Mouse (Mus musculus): Measurements from ENCODE around the gene Tmem104. TPM values are rescaled to one million over a fixed set of nuclear protein-coding genes. Genes with fewer than 3 reads are reported as not detected.
A peak's percentile ranks its signal among the peaks of the same experiment; 100 is the strongest.

The Tmem104 gene
- polyA plus RNA-seq (2014; fragmentation: Nextera tagmentation; extraction: Ambion mirVana) = 6.5 and 8.4 TPM in 2 replicates

DNA sequence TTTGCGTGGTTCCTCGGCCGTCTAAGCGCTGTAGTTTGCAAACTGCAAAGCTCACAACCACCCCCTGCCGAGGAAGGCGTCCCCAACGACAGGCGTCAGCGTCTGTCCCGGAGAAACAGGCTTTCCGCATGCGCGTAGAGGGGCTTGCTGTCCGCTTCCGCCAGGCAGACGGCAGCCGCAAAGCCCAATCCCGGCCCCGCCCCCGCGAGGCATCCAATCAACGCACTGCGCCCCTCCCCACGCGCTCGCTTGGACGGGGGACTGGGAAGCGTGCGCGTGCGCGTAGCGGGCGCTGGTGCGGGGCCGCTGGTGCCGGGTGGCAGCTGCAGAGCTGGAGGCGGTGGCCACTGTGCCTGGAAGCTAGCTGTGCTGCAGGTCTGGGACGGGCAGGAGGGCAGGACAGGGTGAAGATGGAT lies at the start of gene Tmem104:
Gene Tmem104 (plus strand): TSS at position 264 of the 416 bp plus-strand sequence.
- Histone ChIP-seq H3K27ac (replicated peaks in 1 of 2; ENCODE audit: control insufficient read depth in 1 of 2, insufficient read depth in 1 of 2, low read depth in 2 of 2, low read length in 2 of 2) (peak within 1 kb of the TSS; percentile 66 to 75), H3K9ac (ENCODE audit: low read length) (peak within 1 kb of the TSS; percentile 86), H3K27me3 (ENCODE audit: control insufficient read depth, insufficient read depth, low read length) (no peaks in the 10 kb centered on the region), H3K9me3 (ENCODE audit: control insufficient read depth, low read length) (no peaks in the 10 kb centered on the region), H3K4me3 (ENCODE audit: control insufficient read depth in 1 of 2, insufficient read depth in 1 of 2, low read depth in 1 of 2, low read length in 2 of 2) (peak within 1 kb of the TSS; percentile 67 to 71), H3K36me3 (ENCODE audit: control insufficient read depth, insufficient read depth, low read length) (0 out of 2 replicates have a peak, but pooled peaks cover 9% of the 10 kb centered on the region), H3K4me1 (ENCODE audit: control insufficient read depth in 2 of 2, insufficient read depth in 2 of 2, low read length in 2 of 2) (peaks cover 11 to 16% of the 10 kb centered on the region in 2 experiments), H3K4me2 (ENCODE audit: low read length) (peak within 1 kb of the TSS; percentile 94)
- peak; percentile 86 for ATAC-seq (ENCODE audit: insufficient number of reproducible peaks, insufficient read depth, low FRiP score, low read depth)
- WGBS = 1% methylated on average over 39 of the region's 39 CpGs

DNA sequence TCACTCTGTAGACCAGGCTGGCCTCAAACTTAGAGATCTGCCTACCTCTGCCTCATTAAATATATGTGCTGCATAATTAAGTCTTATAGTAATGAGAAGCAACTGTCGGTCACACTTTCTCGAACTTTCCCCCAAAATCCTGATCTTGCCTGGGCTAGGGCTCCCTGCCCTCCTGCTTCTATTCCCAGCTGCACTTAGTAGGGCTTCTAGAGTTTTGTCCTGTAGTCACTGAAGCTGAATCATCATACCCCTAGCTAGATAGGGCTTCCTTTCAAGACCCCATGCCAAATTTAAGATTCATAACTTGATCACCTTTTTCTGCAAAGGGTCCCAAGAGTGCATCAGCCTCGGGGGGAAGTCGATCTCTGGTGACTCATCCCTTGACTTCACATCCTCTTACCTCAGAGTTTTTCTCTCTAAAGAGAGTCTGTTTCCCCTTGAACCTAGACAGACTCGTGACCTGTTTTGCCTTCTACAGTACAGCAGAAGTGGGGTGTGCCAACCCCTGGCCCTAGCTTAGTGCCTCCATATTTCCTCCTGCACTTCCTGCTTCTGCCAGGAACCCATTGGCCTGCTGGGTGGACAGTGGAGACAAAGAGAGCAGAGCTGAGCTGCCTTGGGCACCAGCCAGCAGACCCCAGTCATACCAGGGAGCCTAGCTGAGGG lies 48.6 kb upstream of the Tmem104 start:
- H3K27me3 ChIP-seq (ENCODE audit: control insufficient read depth, insufficient read depth, low read length) = 0 out of 2 replicates have a peak, but pooled peaks cover 3% of the 10 kb centered on the region
- H3K9ac ChIP-seq (ENCODE audit: low read length) = no peak overlapping the region
- no peak overlapping the region for H3K4me2 ChIP-seq (ENCODE audit: low read length)
- no peaks in the 10 kb centered on the region for H3K36me3 ChIP-seq (ENCODE audit: control insufficient read depth, insufficient read depth, low read length)
- H3K27ac ChIP-seq (replicated peaks in 1 of 2; ENCODE audit: control insufficient read depth in 1 of 2, insufficient read depth in 1 of 2, low read depth in 2 of 2, low read length in 2 of 2) = no peak overlapping the region
- no peak overlapping the region for H3K4me3 ChIP-seq (ENCODE audit: control insufficient read depth in 1 of 2, insufficient read depth in 1 of 2, low read depth in 1 of 2, low read length in 2 of 2)
- ATAC-seq (ENCODE audit: insufficient number of reproducible peaks, insufficient read depth, low FRiP score, low read depth) = no peak
- H3K4me1 ChIP-seq (ENCODE audit: control insufficient read depth in 2 of 2, insufficient read depth in 2 of 2, low read length in 2 of 2) = no peaks in the 10 kb centered on the region
- H3K9me3 ChIP-seq (ENCODE audit: control insufficient read depth, low read length) = no peaks in the 10 kb centered on the region
- WGBS = 62% methylated on average over 5 of the region's 5 CpGs

DNA sequence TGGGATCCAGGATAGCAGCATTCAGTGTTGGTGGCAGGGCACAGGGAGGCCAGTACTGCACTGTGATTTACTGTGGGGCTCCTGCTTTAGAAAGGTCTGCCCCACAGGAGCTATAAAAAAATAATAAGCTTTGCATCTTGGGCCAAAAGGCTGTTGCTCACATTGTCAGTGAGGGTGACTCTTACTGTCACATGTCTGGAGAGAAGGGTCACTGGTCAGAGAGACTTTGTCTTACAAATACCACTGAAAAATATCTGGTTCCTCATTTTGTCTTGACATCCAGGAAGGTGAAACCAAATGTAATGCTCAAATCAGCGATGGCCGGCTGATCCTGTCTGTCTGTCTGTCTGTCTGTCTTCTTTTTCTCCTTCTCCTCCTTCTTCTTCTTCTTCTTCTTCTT lies 45.3 kb upstream of the Tmem104 start:
- Histone ChIP-seq H3K27me3 (ENCODE audit: control insufficient read depth, insufficient read depth, low read length) (0 out of 2 replicates have a peak, but pooled peaks cover 3% of the 10 kb centered on the region), H3K4me1 (ENCODE audit: control insufficient read depth in 2 of 2, insufficient read depth in 2 of 2, low read length in 2 of 2) (no peaks in the 10 kb centered on the region), H3K4me2 (ENCODE audit: low read length) (no peak overlapping the region), H3K9me3 (ENCODE audit: control insufficient read depth, low read length) (no peaks in the 10 kb centered on the region), H3K36me3 (ENCODE audit: control insufficient read depth, insufficient read depth, low read length) (no peaks in the 10 kb centered on the region), H3K4me3 (ENCODE audit: control insufficient read depth in 1 of 2, insufficient read depth in 1 of 2, low read depth in 1 of 2, low read length in 2 of 2) (no peak overlapping the region), H3K9ac (ENCODE audit: low read length) (no peak overlapping the region), H3K27ac (replicated peaks in 1 of 2; ENCODE audit: control insufficient read depth in 1 of 2, insufficient read depth in 1 of 2, low read depth in 2 of 2, low read length in 2 of 2) (no peak overlapping the region)
- no peak for ATAC-seq (ENCODE audit: insufficient number of reproducible peaks, insufficient read depth, low FRiP score, low read depth)
- 65% methylated on average over 2 of the region's 2 CpGs for WGBS

DNA sequence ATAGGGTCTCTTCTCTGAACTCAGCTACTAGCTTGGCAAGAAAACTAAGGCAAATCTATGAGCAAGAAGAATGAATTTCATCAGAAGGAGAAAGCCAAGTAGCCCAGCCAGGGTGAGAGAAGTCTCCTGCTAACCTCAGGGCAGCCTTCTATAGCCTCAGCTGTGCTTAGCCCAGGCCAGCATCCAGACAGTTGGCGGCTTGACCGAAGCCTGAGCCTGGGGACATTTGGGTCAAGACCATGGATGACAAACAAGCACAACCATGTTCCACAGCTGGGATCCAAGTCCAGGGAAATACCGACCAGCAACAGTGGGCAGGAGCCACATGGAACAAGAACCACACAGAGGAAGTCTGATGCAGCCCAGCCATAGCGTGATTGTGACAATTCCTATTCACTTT lies 39.5 kb upstream of the Tmem104 start:
- Histone ChIP-seq H3K4me1 (ENCODE audit: control insufficient read depth in 2 of 2, insufficient read depth in 2 of 2, low read length in 2 of 2) (peaks cover 0 to 6% of the 10 kb centered on the region in 2 experiments; a peak in 2 of 4 replicates), H3K36me3 (ENCODE audit: control insufficient read depth, insufficient read depth, low read length) (no peaks in the 10 kb centered on the region), H3K27ac (replicated peaks in 1 of 2; ENCODE audit: control insufficient read depth in 1 of 2, insufficient read depth in 1 of 2, low read depth in 2 of 2, low read length in 2 of 2) (no peak overlapping the region), H3K9ac (ENCODE audit: low read length) (no peak overlapping the region), H3K27me3 (ENCODE audit: control insufficient read depth, insufficient read depth, low read length) (peaks cover 4% of the 10 kb centered on the region; the same call in 1 of the 2 replicates), H3K9me3 (ENCODE audit: control insufficient read depth, low read length) (0 out of 2 replicates have a peak, but pooled peaks cover 6% of the 10 kb centered on the region), H3K4me3 (ENCODE audit: control insufficient read depth in 1 of 2, insufficient read depth in 1 of 2, low read depth in 1 of 2, low read length in 2 of 2) (no peak overlapping the region), H3K4me2 (ENCODE audit: low read length) (no peak overlapping the region)
- no peak for ATAC-seq (ENCODE audit: insufficient number of reproducible peaks, insufficient read depth, low FRiP score, low read depth)
- 84% methylated on average over 4 of the region's 4 CpGs for WGBS

DNA sequence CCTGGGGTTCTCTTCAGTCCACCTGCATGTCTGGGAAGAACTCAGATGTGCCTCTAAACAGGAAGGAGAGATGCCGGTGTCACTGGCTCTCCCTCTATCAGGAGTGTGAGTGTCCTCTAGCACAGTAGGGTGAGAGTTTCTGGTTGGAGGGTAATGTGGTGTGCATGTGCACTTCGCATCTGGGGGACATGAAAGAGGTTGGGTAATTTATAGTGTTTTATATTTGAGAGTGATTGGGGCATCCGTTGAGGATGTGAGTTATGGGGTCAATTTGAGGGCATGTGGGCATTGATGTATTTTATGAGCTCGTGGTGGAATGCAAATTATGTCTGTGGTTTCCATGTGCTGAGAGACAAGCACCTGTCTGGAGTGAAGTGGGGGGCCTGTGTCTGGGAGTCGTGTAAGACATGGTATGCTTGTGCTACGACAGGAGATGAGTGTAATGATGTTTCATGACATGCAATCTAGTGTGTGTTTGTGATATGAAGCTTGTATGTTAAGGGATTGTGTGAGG lies 36.5 kb upstream of the Tmem104 start:
- no peak for ATAC-seq (ENCODE audit: insufficient number of reproducible peaks, insufficient read depth, low FRiP score, low read depth)
- H3K9ac ChIP-seq (ENCODE audit: low read length) = no peak overlapping the region
- peaks cover 0 to 11% of the 10 kb centered on the region in 2 experiments; a peak in 2 of 4 replicates for H3K4me1 ChIP-seq (ENCODE audit: control insufficient read depth in 2 of 2, insufficient read depth in 2 of 2, low read length in 2 of 2)
- no peak overlapping the region for H3K4me2 ChIP-seq (ENCODE audit: low read length)
- H3K36me3 ChIP-seq (ENCODE audit: control insufficient read depth, insufficient read depth, low read length) = no peaks in the 10 kb centered on the region
- 63% methylated on average over 6 of the region's 6 CpGs for WGBS
- H3K27ac ChIP-seq (replicated peaks in 1 of 2; ENCODE audit: control insufficient read depth in 1 of 2, insufficient read depth in 1 of 2, low read depth in 2 of 2, low read length in 2 of 2) = no peak overlapping the region
- 0 out of 2 replicates have a peak, but pooled peaks cover 6% of the 10 kb centered on the region for H3K9me3 ChIP-seq (ENCODE audit: control insufficient read depth, low read length)
- no peak overlapping the region for H3K4me3 ChIP-seq (ENCODE audit: control insufficient read depth in 1 of 2, insufficient read depth in 1 of 2, low read depth in 1 of 2, low read length in 2 of 2)
- peaks cover 27% of the 10 kb centered on the region for H3K27me3 ChIP-seq (ENCODE audit: control insufficient read depth, insufficient read depth, low read length)

DNA sequence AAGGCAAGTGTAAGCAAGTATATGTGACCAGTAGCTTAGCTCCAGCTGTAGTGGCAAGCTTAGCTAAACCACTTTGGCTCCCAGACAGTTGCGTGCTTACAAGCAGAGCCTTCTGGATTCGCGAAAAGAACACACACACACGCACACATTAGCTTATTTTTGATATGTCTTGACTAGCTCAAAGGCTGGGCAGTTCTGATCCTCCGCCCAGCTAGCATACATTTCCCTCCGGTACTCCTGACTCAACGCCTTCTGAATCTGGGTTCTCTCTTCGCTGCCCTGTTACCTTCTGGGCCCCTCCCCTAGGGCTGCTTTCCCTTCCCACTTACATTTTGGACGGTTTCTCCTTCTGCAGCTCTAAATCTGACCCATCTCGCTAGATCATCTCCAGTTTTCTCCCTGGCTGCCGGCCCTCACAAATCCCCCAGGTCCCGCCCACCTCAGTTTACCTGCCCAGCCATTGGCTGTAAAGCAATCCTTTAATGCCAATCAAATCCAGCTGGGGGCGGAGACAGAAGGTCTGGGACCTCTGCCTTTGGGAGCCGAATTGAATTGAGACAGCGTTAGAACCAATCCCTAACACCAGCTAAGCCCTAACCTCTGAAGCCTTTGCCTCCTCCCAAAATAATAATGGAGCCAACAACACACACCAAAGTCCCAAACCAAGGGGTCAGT lies 35.4 kb upstream of the Tmem104 start:
- no peak for ATAC-seq (ENCODE audit: insufficient number of reproducible peaks, insufficient read depth, low FRiP score, low read depth)
- Histone ChIP-seq H3K4me1 (ENCODE audit: control insufficient read depth in 2 of 2, insufficient read depth in 2 of 2, low read length in 2 of 2) (peaks cover 0 to 11% of the 10 kb centered on the region in 2 experiments; a peak in 2 of 4 replicates), H3K4me3 (ENCODE audit: control insufficient read depth in 1 of 2, insufficient read depth in 1 of 2, low read depth in 1 of 2, low read length in 2 of 2) (peak overlapping the region; percentile 31 to 36), H3K9me3 (ENCODE audit: control insufficient read depth, low read length) (0 out of 2 replicates have a peak, but pooled peaks cover 6% of the 10 kb centered on the region), H3K4me2 (ENCODE audit: low read length) (peak overlapping the region; percentile 69), H3K27me3 (ENCODE audit: control insufficient read depth, insufficient read depth, low read length) (peaks cover 37% of the 10 kb centered on the region), H3K27ac (replicated peaks in 1 of 2; ENCODE audit: control insufficient read depth in 1 of 2, insufficient read depth in 1 of 2, low read depth in 2 of 2, low read length in 2 of 2) (no peak overlapping the region), H3K9ac (ENCODE audit: low read length) (peak overlapping the region; percentile 54; the same call in 1 of the 2 replicates), H3K36me3 (ENCODE audit: control insufficient read depth, insufficient read depth, low read length) (no peaks in the 10 kb centered on the region)
- 5% methylated on average over 15 of the region's 15 CpGs for WGBS

DNA sequence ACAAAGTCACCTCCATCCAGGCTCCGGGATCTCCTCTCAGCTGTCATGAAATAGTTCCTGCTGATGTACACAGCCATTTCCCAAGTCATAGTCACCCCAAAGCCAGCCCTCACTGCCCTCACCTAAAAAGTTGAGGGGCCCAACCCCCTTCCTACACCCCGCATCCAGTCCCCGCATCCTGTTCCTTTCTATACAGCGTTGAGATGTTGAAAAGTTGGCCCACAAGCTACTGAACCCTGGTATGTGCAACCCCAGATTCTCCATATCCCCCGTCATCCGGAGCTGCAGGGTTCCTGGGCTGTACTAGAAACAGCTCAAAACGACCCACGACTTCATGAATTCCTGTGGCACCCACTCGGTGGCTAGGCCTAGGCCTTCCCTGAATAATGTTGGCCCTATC lies 34.2 kb upstream of the Tmem104 start:
- Histone ChIP-seq H3K9ac (ENCODE audit: low read length) (no peak overlapping the region), H3K36me3 (ENCODE audit: control insufficient read depth, insufficient read depth, low read length) (no peaks in the 10 kb centered on the region), H3K27me3 (ENCODE audit: control insufficient read depth, insufficient read depth, low read length) (peaks cover 37% of the 10 kb centered on the region), H3K4me2 (ENCODE audit: low read length) (no peak overlapping the region), H3K27ac (replicated peaks in 1 of 2; ENCODE audit: control insufficient read depth in 1 of 2, insufficient read depth in 1 of 2, low read depth in 2 of 2, low read length in 2 of 2) (no peak overlapping the region), H3K4me3 (ENCODE audit: control insufficient read depth in 1 of 2, insufficient read depth in 1 of 2, low read depth in 1 of 2, low read length in 2 of 2) (no peak overlapping the region), H3K9me3 (ENCODE audit: control insufficient read depth, low read length) (0 out of 2 replicates have a peak, but pooled peaks cover 6% of the 10 kb centered on the region), H3K4me1 (ENCODE audit: control insufficient read depth in 2 of 2, insufficient read depth in 2 of 2, low read length in 2 of 2) (peaks cover 5 to 18% of the 10 kb centered on the region in 2 experiments)
- WGBS = 76% methylated on average over 9 of the region's 9 CpGs
- ATAC-seq (ENCODE audit: insufficient number of reproducible peaks, insufficient read depth, low FRiP score, low read depth) = no peak
